Mouse (Mus musculus) myocyte (in vitro differentiated cells): ENCODE measurements around the gene Plxnc1. TPM values are rescaled to one million over a fixed set of nuclear protein-coding genes. Genes with fewer than 3 reads are reported as not detected.

Experiments
- H3K27me3 ChIP-seq: one replicate; pipeline ENCODE4 v1.6.1; 2011; ENCODE audit not compliant: control insufficient read depth, insufficient read depth, insufficient read length
- H3K36me3 ChIP-seq: one replicate; pipeline ENCODE4 v1.6.1; 2011; ENCODE audit not compliant: control insufficient read depth, insufficient read depth
- H3K4me2 ChIP-seq: one replicate; pipeline ENCODE4 v1.6.1; 2011; ENCODE audit warnings: low read depth, control low read depth
- H3K4me3 ChIP-seq: one replicate; pipeline ENCODE4 v1.5.1; 2011; ENCODE audit warnings: mild to moderate bottlenecking, control low read depth, moderate library complexity
- H3K79me2 ChIP-seq: one replicate; pipeline ENCODE4 v1.6.1; 2011; ENCODE audit not compliant: control insufficient read depth, insufficient read depth
- H3ac ChIP-seq: one replicate; pipeline ENCODE4 v1.6.1; 2011; ENCODE audit not compliant: control insufficient read depth, insufficient read length
- CEBPB ChIP-seq: IDR thresholded peaks from 2 replicates; pipeline ENCODE4 v1.6.1; 2011; ENCODE audit warnings: mild to moderate bottlenecking, moderate library complexity; ENCODE audit not compliant: poor library complexity, insufficient read depth, severe bottlenecking
- E2F4 ChIP-seq: IDR thresholded peaks from one replicate; pipeline ENCODE4 v1.6.1; 2011; ENCODE audit warnings: mild to moderate bottlenecking, control low read depth, moderate library complexity; ENCODE audit not compliant: insufficient read depth
- MAX ChIP-seq: IDR thresholded peaks from one replicate; pipeline ENCODE4 v1.6.1; 2011; ENCODE audit warnings: low read depth, mild to moderate bottlenecking, control low read depth
- MYOD1 ChIP-seq, 3 experiments: IDR thresholded peaks; one replicate each; pipeline ENCODE4 v1.6.1; 2011; ENCODE audit warnings: control low read depth in 2 of 3, low read depth in 2 of 3, mild to moderate bottlenecking in 2 of 3, moderate library complexity in 1 of 3; ENCODE audit not compliant: insufficient read length in 2 of 3, control insufficient read depth in 1 of 3
- MYOG ChIP-seq, 3 experiments: IDR thresholded peaks; one replicate each; pipeline ENCODE4 v1.6.1; 2011; ENCODE audit warnings: control low read depth in 2 of 3, low read depth in 2 of 3, mild to moderate bottlenecking in 2 of 3; ENCODE audit not compliant: insufficient read length in 2 of 3, control insufficient read depth in 1 of 3, insufficient read depth in 1 of 3
- POLR2A ChIP-seq: IDR thresholded peaks from one replicate; pipeline ENCODE4 v1.6.1; 2011; ENCODE audit warnings: low read depth, mild to moderate bottlenecking, control low read depth, moderate library complexity; ENCODE audit not compliant: insufficient read length
- POLR2AphosphoS2 ChIP-seq: IDR thresholded peaks from one replicate; pipeline ENCODE4 v1.6.1; 2011; ENCODE audit warnings: low read depth, control low read depth; ENCODE audit not compliant: insufficient read length
- REST ChIP-seq: IDR thresholded peaks from one replicate; pipeline ENCODE4 v1.6.1; 2011; ENCODE audit warnings: mild to moderate bottlenecking, control low read depth, moderate library complexity; ENCODE audit not compliant: insufficient read depth, insufficient read length
- SRF ChIP-seq: IDR thresholded peaks from one replicate; pipeline ENCODE4 v1.6.1; 2011; ENCODE audit warnings: low read depth; ENCODE audit not compliant: control insufficient read depth, insufficient read length
- TCF12 ChIP-seq: IDR thresholded peaks from one replicate; pipeline ENCODE4 v1.6.1; 2011; ENCODE audit warnings: mild to moderate bottlenecking, control low read depth; ENCODE audit not compliant: poor library complexity, insufficient read depth, severe bottlenecking
- TCF3 ChIP-seq: IDR thresholded peaks from one replicate; pipeline ENCODE4 v1.6.1; 2011; ENCODE audit warnings: low read depth, control low read depth; ENCODE audit not compliant: insufficient read length
- USF1 ChIP-seq: IDR thresholded peaks from one replicate; pipeline ENCODE4 v1.6.1; 2011; ENCODE audit warnings: low read depth, mild to moderate bottlenecking, control low read depth, moderate library complexity
- polyA plus RNA-seq: library from polyadenylated mRNA; unstranded; fragments of >200 nt; fragmentation: generic; extraction: Trizol; gene quantifications from one replicate; pipeline ENCODE4 v1.2.1, GENCODE M21; 2012; ENCODE audit warnings: missing spikeins

The Plxnc1 gene
- polyA plus RNA-seq, 1 experiment: not detected

DNA sequence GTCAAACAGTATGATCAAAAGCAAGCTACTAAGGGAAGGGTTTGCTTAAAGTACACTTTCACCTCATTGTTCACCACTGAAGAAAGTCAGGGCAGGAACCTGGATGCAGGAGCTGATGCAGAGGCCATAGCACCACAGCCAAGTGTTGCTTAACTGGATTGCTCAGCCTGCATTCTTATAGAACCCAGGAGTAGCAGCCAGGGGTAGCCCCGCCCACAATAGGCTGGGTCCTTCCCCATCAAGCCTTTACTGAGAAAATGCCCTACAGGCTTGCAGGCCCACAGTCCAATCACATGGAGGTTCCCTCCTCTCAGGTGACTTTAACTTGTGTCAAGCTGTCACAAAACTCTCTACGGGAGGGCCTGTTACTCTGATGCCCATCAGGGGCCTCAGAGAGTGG lies 4.6 kb downstream of the Plxnc1 start:
- peaks cover 46% of the 10 kb centered on the region for H3K27me3 ChIP-seq
- H3K79me2 ChIP-seq: no peaks in the 10 kb centered on the region
- TF ChIP-seq SRF: no peak
- TF ChIP-seq TCF12: no peak
- no peak for TF ChIP-seq MYOG (IDR thresholded peaks at IDR 0.05; ENCODE audit: control insufficient read depth in 1 of 3, insufficient read depth in 1 of 3, insufficient read length in 2 of 3, low read depth in 2 of 3)
- TF ChIP-seq POLR2A: no peak
- no peak for TF ChIP-seq MYOD1 (IDR thresholded peaks at IDR 0.05; ENCODE audit: control insufficient read depth in 1 of 3, insufficient read length in 2 of 3, low read depth in 2 of 3)
- TF ChIP-seq E2F4: no peak
- no peak for TF ChIP-seq MAX
- no peak for TF ChIP-seq USF1
- TF ChIP-seq CEBPB: no peak
- no peak for TF ChIP-seq TCF3
- no peaks in the 10 kb centered on the region for H3K36me3 ChIP-seq
- no peak overlapping the region for H3K4me2 ChIP-seq
- no peak overlapping the region for H3ac ChIP-seq
- no peak overlapping the region for H3K4me3 ChIP-seq

DNA sequence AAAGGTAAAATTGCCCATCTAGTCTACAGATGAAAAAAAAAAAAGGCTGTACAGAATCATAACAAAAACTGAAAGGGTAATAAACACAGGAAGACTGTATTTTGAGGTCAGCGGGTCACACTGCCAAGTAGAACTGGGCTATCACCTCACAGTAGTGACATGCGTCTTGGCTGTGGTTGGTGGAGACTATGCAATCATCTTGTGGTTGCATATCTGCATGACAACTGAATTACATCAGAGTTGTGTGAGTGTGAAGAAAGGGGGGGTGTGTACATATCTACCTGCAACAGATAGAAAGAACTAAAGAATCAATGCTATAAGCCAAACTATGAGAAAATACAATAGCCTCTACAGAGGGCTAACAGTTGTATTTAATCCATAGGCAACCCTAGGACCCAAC lies 5.7 kb downstream of the Plxnc1 start:
- H3K36me3 ChIP-seq: no peaks in the 10 kb centered on the region
- TF ChIP-seq MYOG (IDR thresholded peaks at IDR 0.05; ENCODE audit: control insufficient read depth in 1 of 3, insufficient read depth in 1 of 3, insufficient read length in 2 of 3, low read depth in 2 of 3): no peak
- TF ChIP-seq POLR2AphosphoS2: no peak
- TF ChIP-seq MAX: no peak
- no peak for TF ChIP-seq POLR2A
- TF ChIP-seq MYOD1 (IDR thresholded peaks at IDR 0.05; ENCODE audit: control insufficient read depth in 1 of 3, insufficient read length in 2 of 3, low read depth in 2 of 3): no peak
- no peak for TF ChIP-seq SRF
- TF ChIP-seq CEBPB: no peak
- no peak for TF ChIP-seq REST
- TF ChIP-seq TCF12: no peak
- no peak for TF ChIP-seq USF1
- no peak for TF ChIP-seq E2F4
- TF ChIP-seq TCF3: no peak
- no peak overlapping the region for H3K4me3 ChIP-seq

DNA sequence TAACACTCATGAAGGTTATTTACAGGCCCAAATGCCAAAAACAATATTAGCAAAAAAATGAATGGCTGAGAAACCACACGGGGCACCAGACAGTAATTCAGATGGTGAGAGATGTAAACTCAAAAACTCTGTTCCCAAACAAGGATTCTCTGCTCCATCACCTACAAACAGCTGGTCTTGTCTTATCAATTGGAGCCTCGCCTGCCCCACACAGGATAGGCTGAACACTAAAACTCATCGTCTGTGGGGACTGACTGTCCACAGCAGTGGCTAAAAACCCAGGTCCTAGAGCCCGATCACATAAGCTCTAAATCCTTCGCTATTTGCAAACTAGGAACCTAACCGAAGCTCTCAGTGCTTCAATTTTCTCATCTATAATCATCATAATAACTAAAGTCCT lies 6.3 kb downstream of the Plxnc1 start:
- Histone ChIP-seq H3ac (no peak overlapping the region), H3K4me2 (no peak overlapping the region), H3K36me3 (no peaks in the 10 kb centered on the region), H3K79me2 (no peaks in the 10 kb centered on the region), H3K4me3 (no peak overlapping the region), H3K27me3 (peaks cover 30% of the 10 kb centered on the region)
- no peak for TF ChIP-seq E2F4
- TF ChIP-seq MAX: no peak
- no peak for TF ChIP-seq USF1
- no peak for TF ChIP-seq POLR2A
- TF ChIP-seq MYOD1 (IDR thresholded peaks at IDR 0.05; ENCODE audit: control insufficient read depth in 1 of 3, insufficient read length in 2 of 3, low read depth in 2 of 3): no peak
- no peak for TF ChIP-seq MYOG (IDR thresholded peaks at IDR 0.05; ENCODE audit: control insufficient read depth in 1 of 3, insufficient read depth in 1 of 3, insufficient read length in 2 of 3, low read depth in 2 of 3)
- no peak for TF ChIP-seq TCF12
- no peak for TF ChIP-seq CEBPB
- TF ChIP-seq POLR2AphosphoS2: no peak
- TF ChIP-seq REST: no peak

More for the DNA sequence above, 5.7 kb downstream of the Plxnc1 start:
- peaks cover 34% of the 10 kb centered on the region for H3K27me3 ChIP-seq
- H3K79me2 ChIP-seq: no peaks in the 10 kb centered on the region
- H3ac ChIP-seq: no peak overlapping the region
- H3K4me2 ChIP-seq: no peak overlapping the region

DNA sequence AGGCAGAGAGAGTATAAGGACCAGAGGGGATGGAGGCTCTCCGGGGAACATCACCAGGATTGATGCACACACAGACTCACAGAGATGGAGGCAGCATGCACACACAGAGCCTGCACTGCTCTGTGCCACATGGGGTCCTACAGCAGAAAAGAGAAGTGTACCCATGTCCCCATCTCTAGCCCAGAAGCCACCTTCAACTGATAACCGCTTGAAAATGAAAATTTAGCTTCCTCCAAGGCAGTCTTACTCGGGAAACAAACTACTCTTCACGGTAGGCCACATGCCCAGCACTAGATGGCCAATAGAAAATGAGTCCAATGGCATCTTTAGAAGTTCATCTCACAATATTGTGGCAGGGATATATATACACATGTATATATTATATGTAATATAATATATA lies 9.4 kb downstream of the Plxnc1 start:
- no peak overlapping the region for H3K4me2 ChIP-seq
- no peaks in the 10 kb centered on the region for H3K36me3 ChIP-seq
- no peak for TF ChIP-seq MYOD1 (IDR thresholded peaks at IDR 0.05; ENCODE audit: control insufficient read depth in 1 of 3, insufficient read length in 2 of 3, low read depth in 2 of 3)
- TF ChIP-seq USF1: no peak
- TF ChIP-seq REST: no peak
- TF ChIP-seq POLR2A: no peak
- no peak for TF ChIP-seq E2F4
- no peak for TF ChIP-seq TCF3
- TF ChIP-seq MAX: no peak
- no peak for TF ChIP-seq SRF
- no peak for TF ChIP-seq POLR2AphosphoS2
- TF ChIP-seq MYOG (IDR thresholded peaks at IDR 0.05; ENCODE audit: control insufficient read depth in 1 of 3, insufficient read depth in 1 of 3, insufficient read length in 2 of 3, low read depth in 2 of 3): no peak
- no peak for TF ChIP-seq TCF12
- TF ChIP-seq CEBPB: no peak
- H3ac ChIP-seq: no peak overlapping the region
- H3K79me2 ChIP-seq: no peaks in the 10 kb centered on the region
- no peak overlapping the region for H3K4me3 ChIP-seq
- peaks cover 18% of the 10 kb centered on the region for H3K27me3 ChIP-seq
